In the genomic region with DNA sequence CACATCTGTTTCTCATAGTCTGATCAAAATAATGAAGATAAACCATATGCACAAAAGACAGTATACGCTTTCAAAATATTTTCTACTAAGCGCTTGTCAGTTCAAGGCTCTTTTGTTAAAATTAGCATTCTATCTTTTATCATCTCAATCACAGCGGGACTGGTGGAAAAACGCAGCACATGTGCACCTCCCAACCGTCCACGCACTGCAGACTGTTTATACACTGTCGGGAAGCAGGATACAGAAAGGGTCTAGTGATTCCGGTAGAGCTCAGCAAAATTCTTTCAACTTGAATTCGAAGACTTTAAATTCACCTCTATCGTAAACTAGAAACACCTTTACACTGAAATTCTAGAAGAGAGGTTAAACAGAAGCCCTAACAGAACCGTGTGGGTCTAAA, we compare ENCODE assay signal across 22 mouse cellular contexts. TPM values are rescaled to one million over a fixed set of nuclear protein-coding genes. Genes with fewer than 3 reads are reported as not detected.
"Had no signal": no experiment of that assay in that cellular context is flagged by ENCODE, and none has a peak within 500 bp of the region (broad histone marks: within the 10 kb centered on the region; RNA-seq: fewer than 3 reads in every experiment).

No protein-coding gene starts in this region.

- ATAC-seq: liver, postnatal 0 days; lung, postnatal 0 days; midbrain, embryonic 16.5 days had no signal

- H3K4me1 ChIP-seq: limb, embryonic 15.5 days had no signal

- DNase-seq: kidney, adult 9 months; kidney, postnatal 14 days; kidney, postnatal 4 days; left cerebral cortex, postnatal 4 days; liver, postnatal 0 days; lung, embryonic 14.5 days; retina, postnatal 1 day; right cerebral cortex, postnatal 25 days; thymus, adult 18-20 months; thymus, postnatal 4 days had no signal

- H3K36me3 ChIP-seq: limb, embryonic 12.5 days; limb, embryonic 15.5 days; neural tube, embryonic 13.5 days had no signal

- H3K9ac ChIP-seq: limb, embryonic 12.5 days; limb, embryonic 15.5 days; liver, embryonic 14.5 days; liver, postnatal 0 days; lung, embryonic 14.5 days; neural tube, embryonic 13.5 days had no signal

- H3K4me3 ChIP-seq: limb, embryonic 12.5 days; limb, embryonic 15.5 days; myocyte; neural tube, embryonic 13.5 days had no signal

- H3K27me3 ChIP-seq: limb, embryonic 12.5 days; limb, embryonic 15.5 days; neural tube, embryonic 13.5 days had no signal

- H3K9me3 ChIP-seq: limb, embryonic 12.5 days; limb, embryonic 15.5 days; neural tube, embryonic 13.5 days had no signal

- H3K27ac ChIP-seq: limb, embryonic 12.5 days; limb, embryonic 15.5 days; liver, embryonic 14.5 days; macrophage; neural tube, embryonic 13.5 days had no signal

- H3K4me2 ChIP-seq: limb, embryonic 12.5 days; limb, embryonic 15.5 days; liver, embryonic 11.5 days; lung, embryonic 14.5 days; neural tube, embryonic 13.5 days had no signal

RNA-seq across cellular contexts. Expression of a gene that starts 27.8 kb away (rescaled TPM):
- total RNA-seq: megakaryocyte, adult 5-6 weeks; monocyte, adult 5-6 weeks; neutrophil, adult 5-6 weeks had no signal
- polyA plus RNA-seq: macrophage, myocyte had no signal
